Mouse (Mus musculus) heart, postnatal 0 days (tissue): Measurements from ENCODE around the gene Pax5. TPM values are rescaled to one million over a fixed set of nuclear protein-coding genes. Genes with fewer than 3 reads are reported as not detected.
A peak's percentile ranks its signal among the peaks of the same experiment; 100 is the strongest.

Experiments used
- ATAC-seq: fragments of 200-750 bp; cut with Nextera tagmentation; 2 replicates; pipeline ENCODE4 v1.8.0; 2017; ENCODE audit warnings: low read depth, moderate number of reproducible peaks, moderate library complexity; ENCODE audit not compliant: insufficient read depth
- DNase-seq: peaks from one replicate; pipeline ENCODE4 v3.0.0-alpha.2; 2016; ENCODE audit warnings: low spot score
- H3K27ac ChIP-seq: fragments of 300-500 bp; sonication (generic); 2 replicates; pipeline ENCODE4 v1.5.1; 2014; ENCODE audit warnings: low read depth, mild to moderate bottlenecking
- H3K27me3 ChIP-seq: fragments of 300-500 bp; sonication (generic); 2 replicates; pipeline ENCODE4 v1.6.1; 2014; ENCODE audit warnings: low read length, mixed read lengths; ENCODE audit not compliant: control insufficient read depth, insufficient read depth
- H3K36me3 ChIP-seq: fragments of 300-500 bp; sonication (generic); replicated peaks from 2 replicates; pipeline ENCODE4 v1.6.1; 2014; ENCODE audit warnings: low read length, mixed read lengths; ENCODE audit not compliant: control insufficient read depth, insufficient read depth
- H3K4me1 ChIP-seq: fragments of 300-500 bp; sonication (generic); 2 replicates; pipeline ENCODE4 v1.6.1; 2014; ENCODE audit warnings: antibody characterized with exemption; ENCODE audit not compliant: control insufficient read depth, insufficient read depth
- H3K4me2 ChIP-seq: fragments of 300-500 bp; sonication (generic); 2 replicates; pipeline ENCODE4 v1.6.1; 2014; ENCODE audit warnings: low read depth, mild to moderate bottlenecking, low read length, moderate library complexity
- H3K4me3 ChIP-seq: fragments of 300-500 bp; sonication (generic); 2 replicates; pipeline ENCODE4 v1.5.1; 2014; ENCODE audit warnings: low read depth, low read length
- H3K9ac ChIP-seq: fragments of 300-500 bp; sonication (generic); replicated peaks from 2 replicates; pipeline ENCODE4 v1.6.1; 2014; ENCODE audit warnings: low read depth, low read length, mixed read lengths
- H3K9me3 ChIP-seq: fragments of 300-500 bp; sonication (generic); replicated peaks from 2 replicates; pipeline ENCODE4 v1.6.1; 2016; ENCODE audit warnings: low read length; ENCODE audit not compliant: control insufficient read depth
- CTCF ChIP-seq: IDR thresholded peaks from 2 replicates; pipeline ENCODE4 v1.5.1; 2016; ENCODE audit warnings: antibody characterized with exemption, control low read depth, low read depth
- EP300 ChIP-seq: IDR thresholded peaks from 2 replicates; pipeline ENCODE4 v1.6.1; 2016; ENCODE audit warnings: antibody characterized with exemption, low read depth
- WGBS: fragments of 180-500 bp; shearing (Covaris S2); extraction: QIAGEN DNeasy Blood & Tissue Kit; methylation state at CpG from one replicate; pipeline ENCODE4 v1.1.7; 2014; 5-methylcytosine and 5-hydroxymethylcytosine counted together
- polyA plus RNA-seq: library from polyadenylated mRNA; unstranded; fragments of >200 nt; fragmentation: Nextera tagmentation; extraction: Ambion mirVana; gene quantifications from 2 replicates; pipeline ENCODE4 v1.2.1, GENCODE M21; 2015
- total RNA-seq: library from RNA; depleted of rRNA; stranded (reverse); fragments of >200 nt; gene quantifications from 2 replicates; pipeline ENCODE4 v1.2.3, GENCODE M21; 2014; ENCODE audit warnings: low replicate concordance

Gene Pax5
- total and polyA plus RNA-seq, 2 experiments from 2014 or later, result not detected

DNA sequence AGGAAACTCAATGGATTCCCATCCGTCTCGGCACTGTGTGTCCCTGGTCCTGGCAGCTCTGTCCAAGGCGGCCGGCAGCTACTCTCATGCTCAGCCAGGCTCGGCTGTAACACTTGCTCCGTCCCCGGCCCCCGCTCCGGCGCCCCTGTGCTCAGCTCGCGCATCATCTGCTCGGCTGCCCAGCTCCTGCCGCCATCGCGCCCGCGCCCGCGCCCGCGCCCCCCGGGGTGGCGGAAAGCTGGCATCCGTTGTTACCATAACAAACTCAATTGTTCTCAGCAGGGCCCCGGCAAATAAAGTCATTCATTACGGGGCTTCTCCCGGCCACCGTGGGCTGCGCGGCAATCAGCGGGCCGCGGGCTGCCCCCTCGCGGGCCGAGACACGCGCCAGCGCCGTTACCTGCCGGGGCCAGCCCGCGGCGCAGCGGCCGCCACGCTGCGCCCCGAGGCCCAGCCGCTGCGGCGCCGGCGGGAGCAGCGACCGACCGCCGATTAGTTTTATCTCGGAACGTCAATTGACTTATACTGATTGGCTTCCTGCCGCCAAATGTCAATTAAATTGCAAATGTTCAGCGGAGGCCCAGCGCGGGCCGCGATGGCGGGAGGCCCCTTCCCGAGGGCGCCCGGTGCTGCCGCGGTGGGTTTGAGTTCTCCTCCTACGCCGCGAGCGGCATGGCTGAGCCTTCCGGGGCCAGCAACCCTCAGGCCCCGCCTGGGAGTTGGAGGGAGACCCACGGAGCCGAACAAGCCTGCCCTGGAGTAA, 46.1 kb downstream of the Pax5 start:
- ATAC-seq (no peak), DNase-seq (peak; percentile 16)
- H3K27me3 ChIP-seq, result peaks cover 62% of the 10 kb centered on the region
- H3K9ac ChIP-seq, result no peak overlapping the region
- no peak overlapping the region for H3K27ac ChIP-seq
- H3K36me3 ChIP-seq, result no peaks in the 10 kb centered on the region
- no peaks in the 10 kb centered on the region for H3K9me3 ChIP-seq
- H3K4me2 ChIP-seq, result peak overlapping the region; percentile 93
- TF ChIP-seq EP300 (no peak), CTCF (no peak)
- H3K4me3 ChIP-seq, result peak overlapping the region; percentile 56
- WGBS, result under 1% methylated on average over 78 of the region's 81 CpGs
- 0 out of 2 replicates have a peak, but pooled peaks cover 7% of the 10 kb centered on the region for H3K4me1 ChIP-seq

DNA sequence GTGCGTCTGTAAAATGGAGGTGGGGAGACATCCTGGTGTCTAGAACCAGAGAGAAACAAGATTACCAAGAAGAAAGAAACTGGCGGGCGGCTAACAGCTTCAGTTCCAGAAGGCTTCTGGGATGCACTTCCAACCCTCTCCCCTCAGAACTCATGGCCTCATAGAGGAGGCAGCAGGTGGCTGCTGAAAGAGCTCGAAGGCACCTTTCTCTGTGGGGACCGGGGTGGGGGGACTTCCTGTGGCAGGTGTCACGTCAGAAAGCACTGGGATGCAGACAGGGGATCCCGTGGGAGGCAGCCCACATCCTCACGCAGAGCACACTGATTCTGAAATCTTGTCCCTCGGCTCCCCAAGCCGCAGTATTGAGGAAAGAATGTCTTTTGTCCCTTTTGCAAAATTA, 46.8 kb downstream of the Pax5 start:
- Histone ChIP-seq H3K27me3 (peaks cover 62% of the 10 kb centered on the region), H3K27ac (no peak overlapping the region), H3K4me3 (peak overlapping the region; percentile 56), H3K36me3 (no peaks in the 10 kb centered on the region), H3K9me3 (no peaks in the 10 kb centered on the region), H3K9ac (no peak overlapping the region), H3K4me2 (peak overlapping the region; percentile 93; the same call in 1 of the 2 replicates), H3K4me1 (0 out of 2 replicates have a peak, but pooled peaks cover 7% of the 10 kb centered on the region)
- ATAC-seq (no peak), DNase-seq (no peak)
- 23% methylated on average over 10 of the region's 10 CpGs for WGBS
- TF ChIP-seq EP300 (no peak), CTCF (no peak)

DNA sequence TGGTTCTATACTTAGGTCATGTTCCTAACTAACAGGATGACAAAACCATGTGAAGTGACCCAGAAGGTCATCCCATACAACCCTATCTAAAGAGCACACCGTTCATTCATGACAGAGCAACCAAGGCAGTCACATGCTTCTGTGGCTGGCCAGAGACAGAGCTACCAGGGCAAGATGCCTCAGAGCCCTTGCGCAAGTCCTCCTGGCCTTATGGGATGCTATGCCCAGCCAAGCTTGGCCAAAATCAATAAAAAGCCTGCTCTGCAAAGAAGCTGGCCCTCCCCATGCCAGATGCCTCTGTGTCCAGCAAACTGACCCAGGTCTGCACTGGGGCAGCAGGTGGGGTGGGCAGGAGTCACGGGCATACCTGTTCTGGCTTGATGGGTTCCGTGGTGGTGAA, 65.1 kb downstream of the Pax5 start:
- no peak for TF ChIP-seq CTCF
- TF ChIP-seq EP300, result no peak
- 72% methylated on average over 4 of the region's 4 CpGs for WGBS

DNA sequence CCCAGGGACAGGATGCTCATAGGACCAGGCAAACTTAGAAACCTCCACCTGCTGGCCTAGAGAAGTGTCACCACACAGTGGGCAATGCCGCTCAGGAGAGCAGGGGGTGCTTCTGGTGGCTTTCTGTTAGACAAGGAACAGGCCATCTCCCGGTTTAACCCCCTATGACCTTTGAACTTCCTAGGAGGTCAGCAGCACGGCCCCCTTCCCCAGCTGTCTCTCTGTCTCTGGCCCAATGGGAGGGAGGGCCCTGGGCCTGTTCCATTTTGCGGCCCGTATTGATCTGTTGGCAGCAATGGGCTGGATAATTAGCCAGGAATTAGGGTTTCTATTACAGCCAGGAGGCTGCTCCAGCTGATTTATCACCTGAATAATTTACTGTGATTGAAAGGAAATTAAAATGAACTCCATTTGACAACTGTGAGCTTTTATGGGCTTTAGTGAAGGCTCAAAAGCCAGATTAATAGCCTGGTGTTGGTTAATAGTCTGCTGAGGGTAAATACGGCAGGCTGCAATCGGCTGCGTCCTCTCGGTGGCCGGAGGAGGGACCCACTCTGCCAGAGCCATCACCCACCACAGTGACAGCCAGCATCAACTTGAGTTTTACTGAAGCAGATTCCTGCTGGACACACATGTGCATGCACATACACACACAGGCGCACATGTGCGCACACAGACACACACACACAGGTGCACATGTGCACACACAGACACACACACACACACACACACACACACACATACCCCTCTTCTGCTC, 68.3 kb downstream of the Pax5 start:
- Histone ChIP-seq H3K27me3 (no peaks in the 10 kb centered on the region), H3K4me1 (no peaks in the 10 kb centered on the region), H3K27ac (no peak overlapping the region), H3K9ac (no peak overlapping the region), H3K9me3 (no peaks in the 10 kb centered on the region), H3K4me3 (no peak overlapping the region), H3K36me3 (no peaks in the 10 kb centered on the region), H3K4me2 (no peak overlapping the region)
- WGBS, result 71% methylated on average over 12 of the region's 12 CpGs
- ATAC-seq (no peak), DNase-seq (no peak)
- TF ChIP-seq CTCF (no peak), EP300 (no peak)

More for the DNA sequence above, 65.1 kb downstream of the Pax5 start:
- no peaks in the 10 kb centered on the region for H3K9me3 ChIP-seq
- H3K27me3 ChIP-seq, result no peaks in the 10 kb centered on the region
- no peaks in the 10 kb centered on the region for H3K4me1 ChIP-seq
- no peak overlapping the region for H3K27ac ChIP-seq
- no peak overlapping the region for H3K9ac ChIP-seq
- no peak overlapping the region for H3K4me2 ChIP-seq
- ATAC-seq (peak; percentile 41; the same call in 1 of the 2 replicates), DNase-seq (no peak)
- no peak overlapping the region for H3K4me3 ChIP-seq
- no peaks in the 10 kb centered on the region for H3K36me3 ChIP-seq

GRCm38 (mm10) chr4:44635618-44636017, 74.7 kb downstream of the Pax5 start:
- ATAC-seq, result no peak
- no peaks in the 10 kb centered on the region for H3K4me1 ChIP-seq
- WGBS, result 70% methylated on average over 3 of the region's 3 CpGs
- DNase-seq, result no peak
- no peaks in the 10 kb centered on the region for H3K36me3 ChIP-seq
- 0 out of 2 replicates have a peak, but pooled peaks cover 3% of the 10 kb centered on the region for H3K9me3 ChIP-seq
- no peak overlapping the region for H3K27ac ChIP-seq
- no peak overlapping the region for H3K4me3 ChIP-seq
- H3K9ac ChIP-seq, result no peak overlapping the region
- TF ChIP-seq CTCF (0 out of 2 replicates have a peak, but pooled peaks have one; percentile 11), EP300 (no peak)
- peaks cover 6% of the 10 kb centered on the region; the same call in 1 of the 2 replicates for H3K27me3 ChIP-seq
- no peak overlapping the region for H3K4me2 ChIP-seq
